8 mouse cellular contexts compared by ENCODE assay signal in the genomic region with DNA sequence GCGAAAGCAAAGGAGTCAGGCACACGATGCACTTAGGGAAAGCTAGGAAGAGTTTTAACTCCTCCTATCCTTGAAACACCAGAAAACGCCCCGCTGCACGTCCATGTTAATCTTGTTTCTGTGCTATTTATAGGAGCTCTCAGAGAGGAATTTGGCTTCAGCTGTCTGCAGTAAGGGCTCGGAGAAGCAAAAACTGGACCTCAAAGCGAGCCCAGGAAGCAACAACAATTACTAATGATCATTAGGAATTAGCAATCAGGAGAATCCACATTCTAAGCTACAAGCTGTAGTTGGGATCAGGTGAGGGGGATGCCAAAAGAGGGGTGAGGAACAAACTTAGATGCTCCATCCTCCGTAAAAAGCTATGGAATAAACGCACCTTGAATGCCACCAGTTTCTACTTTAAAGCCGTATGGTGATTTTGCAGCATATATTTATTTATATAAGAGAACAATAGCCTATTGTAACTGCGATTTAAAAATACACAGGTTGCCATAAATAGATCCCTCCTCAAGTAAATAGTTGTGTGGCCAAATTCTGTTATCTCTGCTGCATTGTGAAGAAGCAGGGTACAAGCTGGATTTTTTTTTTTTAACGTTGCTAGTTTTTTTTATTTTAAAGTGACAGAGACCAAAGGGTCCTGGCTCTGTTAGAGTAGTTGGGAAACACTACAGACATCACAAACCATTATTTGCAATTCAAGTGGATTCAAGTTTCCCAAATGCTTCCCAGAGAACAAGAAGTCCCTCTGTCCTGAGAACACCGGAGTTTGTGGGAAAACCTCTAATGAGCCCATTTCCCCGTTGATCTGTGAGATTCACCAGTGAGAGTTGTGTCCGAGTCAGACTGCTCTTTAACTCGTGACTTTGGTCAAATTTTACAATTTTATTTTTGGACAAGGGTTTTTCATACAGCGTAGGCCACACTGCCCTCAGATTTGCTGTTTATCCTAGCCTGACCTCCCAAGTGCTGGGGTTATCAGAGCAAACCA.
DNase-seq lines count a peak whose midpoint lies in the region; ATAC-seq and TF ChIP-seq lines count a peak whose summit lies in the region.

No protein-coding gene starts in this region.

- no peak overlapping the region for H3K4me3 ChIP-seq in CH12.LX (replicated peaks in 1 of 3; ENCODE audit: low read depth in 2 of 3, low read length in 2 of 3, poor library complexity in 1 of 3)
- peak overlapping the region; percentile 92 for H3K4me3 ChIP-seq in heart, embryonic 13.5 days
- H3K4me3 ChIP-seq in limb, embryonic 13.5 days = peak overlapping the region; percentile 80
- H3K4me3 ChIP-seq in neural tube, embryonic 14.5 days (ENCODE audit: low read depth, low read length) = peak overlapping the region; percentile 72

- dilution Hi-C loops in CH12.LX (cut with MboI; ENCODE audit: extremely low pct_ligation_motif_present, extremely low pct_unique_long_range_greater_than_20kb, low sequenced_read_pairs) = no loop called here

- H3K27ac ChIP-seq in CH12.LX (ENCODE audit: insufficient read depth, low read depth) = no peak overlapping the region
- peak overlapping the region; percentile 100 for H3K27ac ChIP-seq in heart, embryonic 13.5 days (replicated peaks)
- H3K27ac ChIP-seq in limb, embryonic 13.5 days = peak overlapping the region; percentile 91; the same call in 1 of the 2 replicates
- H3K27ac ChIP-seq in neural tube, embryonic 14.5 days (ENCODE audit: low read depth, low read length) = no peak overlapping the region

- TF ChIP-seq RAD21 in CH12.LX (IDR thresholded peaks at IDR 0.05; ENCODE audit: low read depth, low read length) = no peak

- H3K27me3 ChIP-seq in CH12.LX (replicated peaks) = peaks cover 9% of the 10 kb centered on the region
- H3K27me3 ChIP-seq in heart, embryonic 13.5 days (replicated peaks) = no peaks in the 10 kb centered on the region
- no peaks in the 10 kb centered on the region; the same call in 1 of the 2 replicates for H3K27me3 ChIP-seq in limb, embryonic 13.5 days
- H3K27me3 ChIP-seq in neural tube, embryonic 14.5 days (ENCODE audit: control insufficient read depth, insufficient read depth, low read length) = peaks cover 3% of the 10 kb centered on the region; the same call in 1 of the 2 replicates

- no peak for TF ChIP-seq CTCF in CH12.LX (conservative IDR thresholded peaks at IDR 0.05 in 1 of 2, IDR thresholded peaks at IDR 0.05 in 1 of 2; ENCODE audit: low read depth in 2 of 2, low read length in 2 of 2)

- H3K36me3 ChIP-seq in CH12.LX (replicated peaks in 1 of 2; ENCODE audit: control insufficient read depth in 1 of 2, insufficient read depth in 1 of 2, low read length in 1 of 2) = no peaks in the 10 kb centered on the region
- H3K36me3 ChIP-seq in heart, embryonic 13.5 days = no peaks in the 10 kb centered on the region
- H3K36me3 ChIP-seq in limb, embryonic 13.5 days = 0 out of 2 replicates have a peak, but pooled peaks cover 4% of the 10 kb centered on the region
- H3K36me3 ChIP-seq in neural tube, embryonic 14.5 days (ENCODE audit: control insufficient read depth, insufficient read depth, low read length) = no peaks in the 10 kb centered on the region

- peak overlapping the region; percentile 10; the same call in 1 of the 2 replicates for H3K4me2 ChIP-seq in CH12.LX (ENCODE audit: insufficient read depth, low read depth, poor library complexity, severe bottlenecking)
- H3K4me2 ChIP-seq in heart, embryonic 13.5 days = peak overlapping the region; percentile 88
- H3K4me2 ChIP-seq in limb, embryonic 13.5 days (replicated peaks) = peak overlapping the region; percentile 95
- peak overlapping the region; percentile 95 for H3K4me2 ChIP-seq in neural tube, embryonic 14.5 days (ENCODE audit: low read depth, low read length)

- no peak for ATAC-seq in heart, embryonic 13.5 days (ENCODE audit: extremely low read depth, insufficient number of reproducible peaks, low FRiP score, low TSS enrichment)
- no peak for ATAC-seq in limb, embryonic 13.5 days (ENCODE audit: low FRiP score, low read depth)
- ATAC-seq in neural tube, embryonic 14.5 days (ENCODE audit: low read depth) = no peak

- TF ChIP-seq POLR2A in CH12.LX (IDR thresholded peaks at IDR 0.05; ENCODE audit: low read depth, low read length) = no peak

- no peaks in the 10 kb centered on the region for H3K79me2 ChIP-seq in CH12.LX (replicated peaks; ENCODE audit: control insufficient read depth, extremely low read depth, insufficient read depth, poor library complexity, severe bottlenecking)

- H3K9ac ChIP-seq in CH12.LX (ENCODE audit: insufficient read depth, low read depth) = no peak overlapping the region
- H3K9ac ChIP-seq in heart, embryonic 13.5 days = peak overlapping the region; percentile 97
- H3K9ac ChIP-seq in limb, embryonic 13.5 days = peak overlapping the region; percentile 84
- H3K9ac ChIP-seq in neural tube, embryonic 14.5 days (replicated peaks; ENCODE audit: low read depth, low read length) = peak overlapping the region; percentile 67; the same call in 1 of the 2 replicates

- TF ChIP-seq EP300 in CH12.LX (IDR thresholded peaks at IDR 0.05; ENCODE audit: low read length) = no peak

- peaks cover 0 to 15% of the 10 kb centered on the region in 2 experiments; a peak in 2 of 4 replicates for H3K4me1 ChIP-seq in CH12.LX (ENCODE audit: control insufficient read depth in 1 of 2, insufficient read depth in 2 of 2)
- H3K4me1 ChIP-seq in heart, embryonic 13.5 days = peaks cover 80% of the 10 kb centered on the region
- H3K4me1 ChIP-seq in limb, embryonic 13.5 days = peaks cover 70% of the 10 kb centered on the region
- peaks cover 15% of the 10 kb centered on the region for H3K4me1 ChIP-seq in neural tube, embryonic 14.5 days (ENCODE audit: control insufficient read depth, insufficient read depth, low read length)

- in situ Hi-C loops in CH12.LX (cut with MboI; ENCODE audit: low pct_ligation_motif_present, low pct_unique_long_range_greater_than_20kb, low sequenced_read_pairs) = loop anchor here (10.0 kb wide), 2 partner anchors 55 to 195 kb away; no protein-coding TSS in a partner anchor

- DNase-seq in CH12.LX (ENCODE audit: extremely low read depth) (no peak), NIH3T3 (ENCODE audit: low read depth) (peak; percentile 73)
- DNase-seq in left cerebral cortex, adult 9 months (ENCODE audit: low spot score in 2 of 2) = no peak
- no peak for DNase-seq in gastrocnemius, adult 8-10 months (ENCODE audit: low spot score in 2 of 2)
- no peak for DNase-seq in urinary bladder, adult 2 months (ENCODE audit: low spot score)

- no peaks in the 10 kb centered on the region for H3K9me3 ChIP-seq in CH12.LX (replicated peaks; ENCODE audit: low read length)
- H3K9me3 ChIP-seq in heart, embryonic 13.5 days = no peaks in the 10 kb centered on the region
- no peaks in the 10 kb centered on the region for H3K9me3 ChIP-seq in limb, embryonic 13.5 days
- no peaks in the 10 kb centered on the region for H3K9me3 ChIP-seq in neural tube, embryonic 14.5 days (ENCODE audit: control insufficient read depth, low read length)

- 3% methylated on average over 17 of the region's 17 CpGs for WGBS in heart, embryonic 13.5 days
- 8% methylated on average over 17 of the region's 17 CpGs for WGBS in limb, embryonic 13.5 days
- 8% methylated on average over 17 of the region's 17 CpGs for WGBS in neural tube, embryonic 14.5 days

TF ChIP-seq in CH12.LX, 34 proteins besides CTCF, POLR2A, EP300 and RAD21:
- no peak for TF ChIP-seq GABPA (IDR thresholded peaks at IDR 0.05; ENCODE audit: insufficient replicate concordance, low read depth, low read length)
- TF ChIP-seq ZC3H11A (IDR thresholded peaks at IDR 0.05; ENCODE audit: low read depth, low read length) = no peak
- TF ChIP-seq ZNF384 (IDR thresholded peaks at IDR 0.05; ENCODE audit: low read depth, low read length) = peak; percentile 90
- TF ChIP-seq ZMIZ1 (IDR thresholded peaks at IDR 0.05; ENCODE audit: low read depth, low read length) = no peak
- no peak for TF ChIP-seq CHD2 (IDR thresholded peaks at IDR 0.05; ENCODE audit: low read length)
- TF ChIP-seq JUND (conservative IDR thresholded peaks at IDR 0.05; ENCODE audit: low read depth, low read length) = no peak
- TF ChIP-seq POLR2AphosphoS2 (IDR thresholded peaks at IDR 0.05; ENCODE audit: low read depth, low read length) = no peak
- TF ChIP-seq MXI1 (IDR thresholded peaks at IDR 0.05; ENCODE audit: low read depth, low read length) = no peak

Comparison
In these comparisons a context has a peak if more than half of its experiments do, and no peak if none do; other contexts are left out.
1. H3K27ac ChIP-seq: peak in heart, embryonic 13.5 days (single experiment) and limb, embryonic 13.5 days (single experiment); none in CH12.LX (single experiment) and neural tube, embryonic 14.5 days (single experiment).
2. H3K4me2 ChIP-seq: peak in every context shown above with its lines; median percentile 95 in limb, embryonic 13.5 days; 95 in neural tube, embryonic 14.5 days; 88 in heart, embryonic 13.5 days; 10 in CH12.LX.
3. H3K4me3 ChIP-seq: peak in heart, embryonic 13.5 days (single experiment), limb, embryonic 13.5 days (single experiment) and neural tube, embryonic 14.5 days (single experiment); none in CH12.LX (0 of 3).